Mouse (Mus musculus) gastrocnemius, postnatal 4 days (tissue): ENCODE data around the gene Wnt8b. TPM values are rescaled to one million over a fixed set of nuclear protein-coding genes. Genes with fewer than 3 reads are reported as not detected.

ENCODE experiments used
- DNase-seq, 2 experiments: peaks; one replicate each; pipeline ENCODE4 v3.0.0; 2021 to 2022; ENCODE audit warnings: low spot score in 2 of 2, mixed read lengths in 2 of 2
- total RNA-seq, 2 experiments: library from RNA; stranded (reverse); gene quantifications; 2 replicates each; pipeline ENCODE4 v1.2.3; 2021

Gene Wnt8b
- total RNA-seq, 2 experiments from 2014 or later, result not detected

DNA sequence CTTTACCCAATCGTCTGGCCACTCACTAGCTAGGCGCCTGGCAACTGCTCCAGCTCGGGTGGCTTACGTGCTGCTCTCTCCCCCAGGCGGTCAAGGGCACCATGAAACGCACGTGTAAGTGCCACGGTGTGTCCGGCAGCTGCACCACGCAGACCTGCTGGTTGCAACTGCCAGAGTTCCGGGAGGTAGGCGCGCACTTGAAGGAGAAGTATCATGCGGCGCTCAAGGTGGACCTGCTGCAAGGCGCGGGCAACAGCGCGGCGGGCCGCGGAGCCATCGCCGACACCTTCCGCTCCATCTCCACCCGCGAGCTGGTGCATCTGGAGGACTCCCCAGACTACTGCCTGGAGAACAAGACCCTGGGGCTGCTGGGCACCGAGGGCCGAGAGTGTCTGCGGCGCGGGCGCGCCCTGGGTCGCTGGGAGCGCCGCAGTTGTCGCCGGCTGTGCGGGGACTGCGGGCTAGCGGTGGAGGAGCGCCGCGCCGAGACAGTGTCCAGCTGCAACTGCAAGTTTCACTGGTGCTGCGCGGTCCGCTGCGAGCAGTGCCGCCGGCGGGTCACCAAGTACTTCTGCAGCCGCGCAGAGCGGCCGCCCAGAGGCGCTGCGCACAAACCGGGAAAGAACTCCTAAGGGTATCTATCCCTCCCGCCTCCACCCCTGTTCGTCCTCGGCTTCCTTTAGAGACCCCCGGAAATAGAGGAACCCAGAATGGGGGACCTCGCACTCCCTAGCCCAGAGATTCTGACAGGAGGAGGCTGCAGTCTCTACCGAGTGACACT is 18.4 kb downstream of the Wnt8b start:
- DNase-seq, result peak in 1 of 2 experiments; percentile 38

DNA sequence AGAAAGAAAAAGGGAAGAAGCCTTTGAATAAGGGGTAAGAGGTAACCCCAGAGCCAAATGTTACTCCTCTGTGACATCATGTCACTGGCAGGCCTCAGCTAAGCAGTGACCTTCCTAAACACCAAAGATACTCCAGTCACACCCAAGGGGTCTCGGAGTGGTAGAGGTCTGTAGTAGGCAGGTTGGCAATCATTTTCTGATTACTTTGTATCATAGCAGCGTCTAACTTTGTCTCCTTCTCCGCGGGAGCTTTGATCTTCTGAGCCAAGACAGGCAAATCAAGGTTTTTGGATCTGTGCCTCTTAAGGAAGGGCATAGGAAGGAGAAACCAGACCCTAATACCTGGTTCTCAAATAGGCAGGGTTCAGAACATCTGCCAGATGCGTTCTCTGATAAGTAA is 19.3 kb downstream of the Wnt8b start:
- no peak for DNase-seq

DNA sequence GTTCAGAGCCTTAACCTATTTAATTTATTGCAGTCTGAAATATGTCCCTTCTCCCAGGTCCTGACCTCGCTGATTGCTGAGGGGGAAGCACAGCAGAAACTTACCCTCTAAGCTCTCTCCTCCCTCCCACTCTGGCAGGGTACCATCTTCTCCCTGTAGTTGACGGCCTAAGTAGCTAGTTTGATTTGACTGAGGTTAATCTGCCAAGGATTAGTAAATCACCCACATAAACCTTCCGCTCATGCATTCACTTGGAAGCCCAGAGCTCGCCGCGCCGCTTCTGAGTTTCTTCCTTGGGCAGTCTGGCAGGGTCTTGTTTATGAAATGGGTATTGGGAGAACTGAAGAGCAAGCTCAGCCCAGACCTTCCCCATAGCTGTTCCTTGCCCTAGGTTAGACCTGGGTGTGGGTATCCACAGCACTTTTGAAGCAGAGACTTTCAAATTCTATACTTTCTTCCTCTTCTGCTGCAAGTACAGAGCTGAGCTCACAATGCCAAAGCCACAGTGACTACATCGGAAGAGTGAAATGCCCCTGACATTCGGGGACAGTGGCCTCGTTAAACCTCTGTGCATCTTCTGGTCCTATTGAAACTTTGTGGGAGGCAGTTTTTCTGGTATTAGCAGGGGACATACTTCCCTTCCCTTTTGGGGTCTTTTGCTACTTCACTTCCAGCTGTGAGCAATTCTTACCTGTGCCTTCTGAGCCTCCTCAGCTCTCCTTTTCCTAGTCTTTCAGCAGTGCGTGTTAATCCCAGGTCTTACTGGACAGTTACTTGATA is 20.0 kb downstream of the Wnt8b start:
- no peak for DNase-seq

DNA sequence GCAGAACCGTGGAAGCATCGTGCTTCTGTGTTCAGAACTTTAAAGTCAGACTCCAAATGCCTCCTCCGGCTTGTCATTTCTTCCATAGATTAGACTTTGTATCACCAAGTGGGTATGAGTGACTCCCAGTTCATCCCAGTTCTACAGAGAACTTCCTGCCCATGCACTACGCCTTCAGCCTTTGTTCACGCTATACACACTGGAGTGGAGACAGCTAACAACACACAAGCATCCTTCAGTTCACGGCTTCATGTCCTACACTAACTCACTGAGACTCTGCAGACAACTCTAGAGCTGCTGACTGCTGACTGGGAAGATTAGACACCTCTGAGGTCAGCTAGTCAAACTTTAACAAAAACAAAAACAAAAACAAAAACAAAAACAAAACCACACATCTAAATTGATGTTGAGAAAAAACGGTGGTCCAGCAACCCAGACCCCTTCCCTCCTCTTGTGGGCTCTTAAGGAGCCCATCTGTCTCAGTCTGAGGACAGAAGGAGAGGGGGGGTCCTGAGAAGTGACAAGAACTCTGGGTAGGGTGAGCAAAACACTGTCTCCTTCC is 20.7 kb downstream of the Wnt8b start:
- no peak for DNase-seq

DNA sequence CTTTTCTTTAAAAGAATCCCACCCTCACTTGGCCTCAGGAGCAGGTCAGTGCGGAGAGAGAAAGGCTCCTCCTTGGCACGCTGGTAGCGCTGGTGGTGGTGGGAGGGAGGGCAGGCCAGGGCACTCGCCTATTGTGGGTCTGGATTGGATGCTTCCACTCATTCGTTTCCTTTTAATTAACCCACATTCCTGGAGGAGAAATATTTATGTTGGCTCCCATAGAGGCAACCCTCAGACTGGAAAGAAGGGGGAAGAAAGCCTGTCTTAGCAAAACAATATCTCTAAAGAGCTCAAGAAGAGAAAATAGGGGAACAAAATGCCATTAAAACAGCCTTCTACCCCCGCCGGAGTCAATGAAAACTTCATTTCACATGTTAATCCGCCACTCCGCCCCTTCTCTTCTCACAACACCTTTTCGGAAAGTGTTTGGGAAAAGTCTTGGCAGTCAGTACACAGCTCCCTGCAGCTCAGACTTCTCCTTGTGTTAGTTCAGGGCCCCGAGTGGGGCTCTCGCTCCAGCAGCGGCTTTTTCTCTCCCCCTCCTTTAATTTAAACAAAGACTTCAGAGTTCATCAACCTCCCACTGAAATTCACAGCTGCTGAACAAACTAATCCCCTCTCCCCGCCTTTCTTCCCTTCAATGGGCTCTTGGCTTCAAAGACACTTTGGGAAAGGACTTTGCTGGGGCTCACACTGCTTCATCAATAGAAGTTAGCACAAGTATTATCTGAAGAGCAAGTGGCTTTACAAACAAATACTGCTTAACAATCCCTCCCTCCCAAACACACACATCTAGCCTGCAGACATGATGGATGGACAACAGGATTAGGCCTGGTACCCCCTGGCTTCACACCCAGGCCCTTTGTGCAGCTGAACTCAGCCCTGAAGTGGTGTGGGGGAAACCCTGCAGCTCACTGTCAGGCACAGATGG is 21.5 kb downstream of the Wnt8b start:
- DNase-seq, result no peak

DNA sequence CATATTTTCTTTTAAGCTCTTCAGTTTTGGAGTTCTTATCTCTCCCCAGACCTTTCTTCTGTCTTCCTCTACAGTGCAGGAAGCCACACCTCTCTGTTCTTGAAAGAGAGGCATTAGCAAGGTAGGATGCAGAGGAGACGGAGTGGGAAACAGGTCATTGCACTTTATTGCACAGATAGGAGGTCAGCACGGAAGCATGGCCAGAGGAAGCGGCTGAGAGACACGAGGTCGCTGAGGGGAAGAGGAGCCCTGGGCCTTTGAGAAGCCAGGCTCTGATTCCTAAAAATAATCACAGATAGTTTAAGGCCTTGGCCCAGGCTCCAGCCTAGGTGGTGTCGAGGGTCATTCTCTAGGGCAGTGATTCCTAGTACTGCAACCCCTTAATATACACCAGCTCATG is 22.5 kb downstream of the Wnt8b start:
- DNase-seq, result no peak

DNA sequence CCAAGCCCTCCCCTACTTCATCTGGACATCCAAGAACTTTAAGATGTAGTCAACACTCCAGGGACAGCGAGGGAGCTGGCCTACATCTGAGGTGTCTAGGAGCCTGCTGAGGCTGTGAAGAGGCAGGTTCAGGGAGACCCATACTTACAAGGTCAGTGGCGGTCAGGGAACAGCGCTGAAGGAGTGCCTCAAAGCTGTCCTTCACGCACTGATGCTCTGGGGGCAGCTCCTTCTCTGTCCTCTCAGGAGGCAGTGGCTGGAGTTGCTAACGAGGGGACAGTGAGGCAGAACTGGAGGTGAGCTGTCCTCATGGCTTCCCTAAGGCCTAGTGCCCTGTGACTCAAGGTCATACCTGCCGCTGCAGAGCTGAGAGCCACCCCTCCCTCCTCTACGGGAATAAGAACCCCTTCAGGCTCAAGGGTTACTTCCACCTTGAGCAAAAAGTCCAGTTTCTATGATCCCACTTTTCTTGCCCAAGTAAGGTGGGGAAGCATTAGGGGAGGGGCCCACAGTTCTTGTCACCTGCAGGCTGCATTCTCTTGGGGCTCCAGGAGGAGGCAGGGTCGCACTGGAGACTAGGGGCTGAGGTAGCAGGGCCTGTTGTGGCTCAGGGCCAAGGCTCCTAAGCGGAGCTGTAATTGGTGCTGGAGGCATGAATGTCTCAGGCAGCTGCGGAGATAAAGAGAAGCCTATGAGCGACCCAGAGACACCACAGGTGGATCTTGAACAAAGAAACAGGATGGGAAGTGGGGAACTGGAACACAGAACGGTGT is 24.9 kb downstream of the Wnt8b start:
- DNase-seq, result no peak

DNA sequence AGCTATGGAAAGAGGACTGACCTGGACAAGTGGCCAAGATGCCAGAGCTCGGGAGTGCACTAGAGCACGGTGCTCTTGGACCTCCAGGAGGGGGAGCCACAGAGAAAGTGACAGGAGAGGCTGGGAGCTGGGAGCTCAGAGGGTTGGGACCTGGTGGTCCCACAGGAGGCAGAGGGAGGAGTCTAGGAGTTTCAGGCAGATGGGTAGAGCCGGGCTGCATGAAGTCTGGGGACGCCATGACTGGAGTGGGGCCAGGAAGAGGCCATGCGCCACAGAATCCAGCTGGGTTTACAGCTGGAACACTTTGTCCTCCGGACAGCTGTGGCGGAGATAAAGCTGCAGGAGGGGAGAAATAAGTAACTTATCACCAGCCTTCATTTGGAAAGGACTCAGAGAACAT is 25.9 kb downstream of the Wnt8b start:
- peak in 1 of 2 experiments; percentile 35 for DNase-seq

DNA sequence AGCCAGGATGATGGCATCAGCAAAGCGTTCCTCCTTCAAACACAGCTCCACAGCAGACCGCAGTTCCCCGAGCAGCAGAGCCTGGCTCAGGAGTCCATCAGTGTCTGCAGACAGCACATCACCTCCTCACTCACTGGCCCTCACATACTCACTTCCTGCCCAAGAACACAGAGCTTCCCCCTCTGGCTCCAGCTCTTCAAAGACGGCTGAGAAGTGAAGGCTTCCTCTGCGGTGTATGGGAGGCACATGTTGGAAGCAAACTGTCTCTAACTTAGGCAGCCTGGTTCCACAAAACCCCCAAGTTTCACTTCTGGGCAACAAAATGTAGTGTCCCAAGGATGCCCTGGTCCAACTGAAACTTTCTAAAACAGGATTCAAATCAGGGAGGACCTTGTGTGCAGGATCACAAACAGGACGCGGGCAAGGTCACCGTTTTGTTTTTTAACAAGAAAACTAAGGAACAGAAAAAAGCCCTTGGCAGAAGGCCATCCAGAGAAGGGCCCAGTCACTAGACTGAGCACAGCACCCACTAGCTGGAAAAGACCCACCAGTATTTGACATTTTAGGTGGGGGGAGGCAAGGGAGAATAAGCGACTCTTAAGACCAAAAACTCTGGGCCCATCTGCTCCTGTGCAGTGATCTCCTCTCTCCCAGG is 32.4 kb downstream of the Wnt8b start:
- DNase-seq, result no peak

DNA sequence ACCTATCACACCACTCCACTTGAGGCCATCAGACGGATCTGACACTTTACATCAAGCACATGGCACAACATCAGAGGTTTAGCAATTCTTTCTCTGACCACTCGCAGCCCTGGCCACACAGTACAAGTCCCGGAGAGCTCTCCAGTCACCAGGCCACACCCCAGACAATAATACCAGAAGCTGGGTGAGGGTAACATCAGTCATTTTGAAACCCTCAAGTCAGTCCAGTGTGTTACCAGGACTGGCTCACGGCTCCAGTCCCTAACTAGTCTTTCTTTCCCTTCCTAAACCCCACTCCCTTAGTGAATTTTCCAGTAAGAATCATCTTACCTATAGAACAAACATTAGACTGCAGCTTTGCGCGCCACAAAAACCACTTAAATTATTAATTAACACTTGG is 36.7 kb downstream of the Wnt8b start:
- DNase-seq, result no peak

DNA sequence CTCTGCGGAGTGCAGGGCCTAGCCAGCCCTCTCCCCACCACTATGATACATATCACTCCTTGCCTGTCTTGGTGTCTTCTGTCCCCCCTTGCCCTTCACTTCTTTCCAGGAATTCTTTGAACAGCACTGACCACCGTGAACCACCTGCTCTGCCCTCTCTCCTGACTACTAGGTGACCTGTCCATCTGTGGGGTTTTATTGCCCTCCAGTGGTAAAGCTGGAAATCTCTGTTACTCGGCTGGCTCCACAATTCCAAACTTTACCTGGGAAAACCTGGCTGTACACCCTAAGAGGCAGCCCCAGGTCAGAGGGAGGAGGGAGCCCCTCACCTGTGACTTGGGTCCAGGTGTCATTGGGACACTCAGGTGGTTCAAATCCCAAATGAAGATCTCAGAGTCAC is 42.1 kb downstream of the Wnt8b start:
- DNase-seq, result no peak

DNA sequence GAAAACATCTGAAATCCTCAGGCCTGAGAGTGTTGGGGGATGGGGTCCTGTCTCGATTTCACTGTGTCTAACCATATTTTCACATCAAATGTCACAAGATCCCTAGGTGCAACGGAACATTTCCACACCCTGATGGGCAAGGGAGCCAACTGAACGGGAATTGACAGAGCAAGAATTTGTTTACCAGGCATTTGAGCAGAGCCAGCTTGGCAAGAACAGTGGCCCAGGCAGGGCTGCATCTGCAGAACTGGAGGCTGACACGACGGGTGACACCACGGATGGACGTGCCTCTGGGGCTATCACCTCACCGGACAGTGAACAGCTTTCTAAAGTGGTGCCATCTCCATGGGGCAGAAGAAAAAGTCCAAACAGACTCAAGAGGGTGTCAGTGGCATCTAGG is 44.1 kb downstream of the Wnt8b start:
- DNase-seq, result no peak

DNA sequence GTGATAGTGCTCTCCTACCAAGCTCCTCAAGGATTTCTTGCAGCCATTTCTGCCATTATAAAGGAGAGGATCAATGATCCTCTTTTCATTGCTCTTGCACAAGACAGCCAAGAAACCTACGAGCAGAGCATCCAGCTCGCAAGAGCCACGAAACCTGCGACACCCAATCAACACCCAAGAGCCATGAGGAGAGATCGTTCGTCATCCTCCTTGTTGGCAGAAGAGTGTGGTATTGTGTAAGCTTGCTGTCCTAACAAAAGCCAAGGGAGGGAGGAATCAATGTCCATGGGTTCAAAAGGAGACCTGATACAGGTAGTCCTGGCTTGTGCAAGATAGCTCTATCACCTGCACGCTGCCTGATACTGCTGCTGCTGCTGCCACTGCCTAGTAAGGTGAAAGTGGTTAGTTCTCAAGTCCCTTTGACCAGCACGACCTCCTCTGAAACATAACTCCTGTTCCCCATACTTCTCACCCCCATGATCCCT is 49.5 kb downstream of the Wnt8b start:
- no peak for DNase-seq

DNA sequence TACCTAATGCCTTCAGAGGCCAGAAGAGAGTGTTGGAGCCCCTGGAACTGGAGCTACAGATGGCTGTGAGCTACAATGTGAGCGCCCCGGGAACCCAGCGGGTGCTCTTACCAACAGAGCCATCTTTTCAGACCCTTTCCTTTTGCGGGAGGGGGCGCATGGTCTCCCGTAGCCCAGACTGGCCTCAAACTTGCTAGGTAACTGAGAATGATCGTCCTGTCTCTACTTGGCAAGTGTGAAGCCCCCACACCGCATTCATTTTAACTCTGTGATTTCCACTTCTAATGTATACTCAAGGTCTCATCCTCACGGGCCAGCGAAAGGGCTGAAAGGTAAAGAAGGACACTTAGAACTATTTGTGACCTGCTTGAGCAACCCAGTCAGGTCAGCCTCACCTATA is 51.1 kb downstream of the Wnt8b start:
- DNase-seq, result no peak

DNA sequence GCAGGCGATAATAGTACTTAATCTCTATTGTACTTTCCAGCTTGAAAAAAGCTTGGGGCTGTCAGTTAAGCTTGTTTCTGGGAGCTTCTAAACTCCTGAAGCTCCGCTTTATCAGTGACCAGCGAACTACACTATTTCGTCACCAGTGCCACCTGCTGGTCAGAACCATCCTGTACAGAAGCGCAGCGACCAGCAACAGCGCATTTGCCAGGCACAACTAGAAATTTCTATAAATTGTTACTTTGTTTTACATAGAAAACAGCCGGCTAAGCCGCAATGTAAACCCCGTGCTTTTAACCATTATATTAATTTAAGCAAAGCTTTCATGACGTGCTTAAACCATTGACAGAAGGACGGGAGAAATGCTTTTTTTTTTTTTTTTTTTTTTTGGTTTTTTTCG is 51.5 kb downstream of the Wnt8b start:
- peak; percentile 34 to 66 for DNase-seq

DNA sequence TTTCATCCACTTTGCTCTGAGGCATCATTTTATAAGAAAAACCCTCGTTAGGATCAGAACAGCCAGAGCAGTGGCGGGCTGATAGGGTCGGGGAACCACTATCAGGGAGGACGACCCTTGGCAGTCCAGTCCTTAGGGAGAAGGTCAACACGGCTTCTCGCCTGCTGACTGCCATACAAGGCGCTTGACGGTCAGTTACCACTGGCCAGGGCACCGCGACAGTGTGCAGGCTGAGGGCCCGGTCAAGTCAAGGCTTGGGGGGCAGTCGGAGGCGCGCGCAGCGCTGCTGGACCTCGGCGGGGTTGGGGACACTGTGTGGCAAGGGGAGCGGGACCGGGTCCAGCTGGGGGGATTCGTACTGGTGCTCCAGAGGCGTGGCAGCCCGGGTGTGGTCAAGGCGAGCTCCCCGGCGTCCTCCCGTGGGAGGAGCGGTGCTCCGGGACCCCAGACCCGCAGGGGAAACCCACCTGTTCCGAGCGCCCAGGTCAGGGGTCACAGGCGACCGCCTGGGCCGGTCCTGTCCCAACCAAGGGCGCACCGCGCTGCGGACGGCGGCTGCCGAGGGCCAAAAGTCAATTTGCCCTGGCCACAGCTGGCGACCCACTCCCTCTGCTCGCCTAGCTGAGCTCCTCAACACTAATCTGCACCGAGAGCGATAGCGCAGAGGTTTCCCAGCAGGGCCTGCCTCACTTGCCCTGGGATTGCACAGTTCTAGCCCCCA is 52.2 kb downstream of the Wnt8b start, which contains the start of gene Sec31b:
Gene Sec31b, minus strand, starts transcription at position 544 of the 721 bp plus-strand sequence.
- peak in 1 of 2 experiments; percentile 55 for DNase-seq

DNA sequence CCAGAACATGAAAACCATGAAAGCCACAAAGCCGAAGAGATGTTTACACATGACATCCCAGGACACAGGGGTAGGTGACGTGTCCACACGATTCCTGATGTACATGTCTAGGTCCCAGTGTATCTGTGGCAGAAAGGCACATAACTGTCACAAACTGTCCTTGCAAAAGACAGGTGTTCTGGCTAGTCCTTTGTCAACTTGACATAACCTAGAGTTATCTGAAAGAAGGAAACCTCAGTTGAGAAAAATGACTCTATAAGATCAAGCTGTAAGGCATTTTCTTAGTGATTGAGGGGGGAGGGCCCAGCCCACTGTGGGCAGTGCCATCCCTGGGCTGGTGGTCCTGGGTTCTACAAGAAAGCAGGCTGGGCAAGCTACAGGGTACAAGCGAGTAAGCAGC is 59.5 kb downstream of the Wnt8b start, which contains the start of gene Gm20538:
Gene Gm20538, minus strand, starts transcription at position 101 of the 400 bp plus-strand sequence.
- no peak for DNase-seq

DNA sequence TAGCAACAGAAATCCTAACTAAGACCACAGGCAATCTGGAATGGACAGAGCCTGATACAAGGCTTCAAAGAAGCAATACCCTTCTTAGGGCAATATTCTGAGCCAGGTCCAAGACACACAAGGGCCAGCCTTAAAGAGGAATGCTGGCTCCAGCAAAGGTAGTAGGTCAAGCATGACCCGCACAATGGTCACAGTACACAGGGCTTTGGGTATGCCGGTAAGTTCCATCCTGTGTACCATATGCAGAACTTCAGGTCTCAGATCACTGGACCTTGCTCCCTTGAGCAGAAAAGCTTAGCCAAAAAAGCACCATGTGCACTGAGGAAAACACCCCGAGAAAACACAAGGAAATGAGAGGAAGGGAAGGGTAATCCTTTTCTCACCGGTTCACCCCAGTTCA is 60.0 kb downstream of the Wnt8b start:
- DNase-seq, result no peak

DNA sequence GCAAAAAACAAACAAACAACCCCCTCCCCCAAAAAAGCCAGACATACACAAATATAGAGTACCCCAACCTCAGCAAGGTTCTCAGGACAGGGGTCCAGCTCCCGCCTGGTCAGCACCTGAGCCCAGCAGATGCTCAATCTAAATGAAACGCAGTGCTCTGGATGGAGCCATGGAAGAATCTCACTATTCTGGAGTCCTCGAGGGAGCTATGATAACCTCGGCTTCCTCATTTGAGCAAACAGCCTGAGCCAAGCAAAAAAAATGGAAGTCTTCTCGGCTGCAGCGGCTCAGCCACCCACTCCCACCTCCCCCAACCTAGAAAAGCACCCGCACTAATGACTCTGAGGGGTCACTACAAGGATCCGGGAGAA is 61.2 kb downstream of the Wnt8b start:
- no peak for DNase-seq
